Mouse (Mus musculus) right cerebral cortex, postnatal 4 days (tissue): ENCODE measurements around the gene Vmn2r39.
"Not testable (repeated sequence)": the region's sequence is repeated elsewhere in the genome, so short reads cannot be mapped to it uniquely, and the experiment has no call there.

Source experiments
- DNase-seq: peaks from one replicate; pipeline ENCODE4 v3.0.0-alpha.2; 2022

Gene Vmn2r39

DNA sequence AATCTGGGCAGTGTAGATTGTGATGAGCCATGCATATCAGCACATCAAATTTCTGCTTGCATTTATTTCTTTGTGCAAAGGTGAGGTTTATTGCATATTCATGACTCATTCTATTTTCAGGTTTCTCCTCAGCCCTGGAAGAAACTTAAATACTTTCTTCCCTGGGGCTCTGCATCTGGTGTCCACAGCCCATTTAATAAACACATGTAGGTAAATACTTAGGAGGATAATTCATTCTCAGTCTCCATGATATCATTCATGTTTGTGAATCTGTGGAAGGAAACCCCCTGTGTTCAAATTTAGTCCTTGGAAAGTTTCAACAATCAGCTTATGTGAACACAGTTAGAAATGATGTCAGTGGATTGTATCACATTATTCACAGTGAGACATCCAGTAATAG is at the start of gene Vmn2r39:
Gene Vmn2r39 (minus strand): TSS at position 101 of the 400 bp plus-strand sequence.
- not testable (repeated sequence) for DNase-seq

GRCm38 (mm10) chr7:9065353-9065752 is 34.8 kb upstream of the Vmn2r39 start:
- DNase-seq, result not testable (repeated sequence)
